Mouse (Mus musculus) heart, adult 2 months (tissue): ENCODE results near the gene Klra2. TPM values are rescaled to one million over a fixed set of nuclear protein-coding genes. Genes with fewer than 3 reads are reported as not detected.

ENCODE experiments used
- DNase-seq, 2 experiments: peaks; one replicate each; pipeline ENCODE4 v3.0.0; 2021
- H3K27ac ChIP-seq: fragments of 200-600 bp; 2 replicates; pipeline ENCODE4 v1.8.1; 2022
- H3K27me3 ChIP-seq: fragments of 200-500 bp; 2 replicates; pipeline ENCODE4 v1.6.1; 2012; ENCODE audit warnings: mild to moderate bottlenecking, low read length, inconsistent platforms, mixed read lengths; ENCODE audit not compliant: control insufficient read depth, insufficient read depth
- H3K36me3 ChIP-seq: fragments of 200-500 bp; 2 replicates; pipeline ENCODE4 v1.6.1; 2012; ENCODE audit warnings: low read length, inconsistent platforms; ENCODE audit not compliant: control insufficient read depth, insufficient read depth
- H3K4me1 ChIP-seq: fragments of 200-500 bp; 2 replicates; pipeline ENCODE4 v1.6.1; 2011; ENCODE audit warnings: low read length; ENCODE audit not compliant: control insufficient read depth, insufficient read depth
- H3K4me3 ChIP-seq: fragments of 200-600 bp; 2 replicates; pipeline ENCODE4 v1.8.1; 2022
- H3K79me2 ChIP-seq: fragments of 200-500 bp; replicated peaks from 2 replicates; pipeline ENCODE4 v1.6.1; 2012; ENCODE audit warnings: mild to moderate bottlenecking, inconsistent platforms, low read length, moderate library complexity, mixed read lengths; ENCODE audit not compliant: control insufficient read depth, insufficient read depth
- H3K9ac ChIP-seq: fragments of 200-500 bp; 2 replicates; pipeline ENCODE4 v1.6.1; 2012; ENCODE audit warnings: low read depth, mild to moderate bottlenecking, control low read depth, inconsistent platforms, low read length, mixed read lengths
- CTCF ChIP-seq: fragments of 200-600 bp; IDR thresholded peaks from 2 replicates; pipeline ENCODE4 v1.8.1; 2022; ENCODE audit warnings: antibody characterized with exemption, mild to moderate bottlenecking, moderate library complexity
- EP300 ChIP-seq: fragments of 200-500 bp; IDR thresholded peaks from 2 replicates; pipeline ENCODE4 v1.6.1; 2011; ENCODE audit warnings: low read depth, low read length, control low read depth; ENCODE audit not compliant: insufficient read depth
- POLR2A ChIP-seq: fragments of 200-500 bp; IDR thresholded peaks from 2 replicates; pipeline ENCODE4 v1.6.1; 2011; ENCODE audit warnings: mild to moderate bottlenecking, low read depth, low read length, control low read depth; ENCODE audit not compliant: insufficient read depth
- WGBS: fragments of 180-500 bp; shearing (Covaris S2); methylation state at CpG from one replicate; pipeline ENCODE4 v1.1.7; 2018; 5-methylcytosine and 5-hydroxymethylcytosine counted together
- intact Hi-C: fragments of 180-260 bp; cut with DNase I; formaldehyde crosslinking; loops from one replicate; pipeline ENCODE4 v1.15.1; 2025
- polyA plus RNA-seq: library from polyadenylated mRNA; depleted of rRNA; stranded (reverse); fragments of >200 nt; gene quantifications from 2 replicates; pipeline ENCODE4 v1.2.3, GENCODE M21; 2012; rRNA removed
- total RNA-seq, 2 experiments: library from RNA; stranded (reverse); gene quantifications; 2 replicates each; pipeline ENCODE4 v1.2.3; 2021

Klra2 gene
- total and polyA plus RNA-seq, 3 experiments: 0.12 to 0.73 (median 0.60) TPM

DNA sequence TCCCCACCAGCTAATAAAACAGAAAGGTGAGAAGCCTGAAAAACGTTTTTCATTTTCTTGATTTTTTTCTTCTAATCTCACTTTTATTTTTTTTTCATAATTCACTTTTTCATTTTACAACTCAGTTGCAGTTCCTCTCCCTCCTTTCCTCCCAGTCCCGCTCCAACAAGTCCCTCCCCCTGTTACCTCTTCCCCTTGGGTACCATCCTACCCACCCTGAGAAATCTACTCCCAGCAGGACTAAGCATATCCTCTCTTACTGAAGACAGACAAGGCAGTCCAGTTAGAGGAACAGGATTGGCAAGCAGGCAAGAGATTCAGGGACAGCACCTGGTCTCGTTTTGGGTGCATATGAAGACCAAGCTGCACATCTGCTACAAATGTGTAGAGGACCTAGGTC lies 15.6 kb upstream of the Klra2 start:
- H3K27me3 ChIP-seq: no peaks in the 10 kb centered on the region
- H3K4me3 ChIP-seq: no peak overlapping the region
- H3K4me1 ChIP-seq: no peaks in the 10 kb centered on the region
- H3K79me2 ChIP-seq: no peaks in the 10 kb centered on the region
- TF ChIP-seq POLR2A: no peak
- no peak for TF ChIP-seq CTCF
- TF ChIP-seq EP300: no peak
- H3K9ac ChIP-seq: no peak overlapping the region
- H3K36me3 ChIP-seq: no peaks in the 10 kb centered on the region
- intact Hi-C loops: no loop called here
- WGBS: 48% methylated on average over 3 of the region's 3 CpGs
- H3K27ac ChIP-seq: no peak overlapping the region
- DNase-seq: no peak

DNA sequence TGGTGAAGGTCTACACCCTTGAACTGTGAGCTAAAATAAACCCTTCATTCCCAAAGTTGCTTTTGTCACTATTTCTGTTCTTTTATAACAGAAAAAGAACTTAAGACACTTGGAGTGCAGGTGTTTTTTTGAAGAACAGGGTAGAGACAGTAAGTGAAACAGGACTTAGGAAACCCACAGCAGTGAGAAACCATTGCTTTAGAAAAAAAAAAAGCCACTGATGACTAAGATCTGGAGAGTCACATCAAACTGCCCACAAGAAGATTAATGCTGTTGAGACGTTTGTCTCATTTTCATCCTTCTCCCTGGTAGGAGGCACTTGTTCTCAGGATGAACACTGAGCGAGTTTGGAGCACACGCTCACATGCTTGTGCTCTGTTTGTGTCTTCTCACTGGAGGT lies 14.8 kb upstream of the Klra2 start:
- H3K9ac ChIP-seq: no peak overlapping the region
- 68% methylated on average over 3 of the region's 3 CpGs for WGBS

DNA sequence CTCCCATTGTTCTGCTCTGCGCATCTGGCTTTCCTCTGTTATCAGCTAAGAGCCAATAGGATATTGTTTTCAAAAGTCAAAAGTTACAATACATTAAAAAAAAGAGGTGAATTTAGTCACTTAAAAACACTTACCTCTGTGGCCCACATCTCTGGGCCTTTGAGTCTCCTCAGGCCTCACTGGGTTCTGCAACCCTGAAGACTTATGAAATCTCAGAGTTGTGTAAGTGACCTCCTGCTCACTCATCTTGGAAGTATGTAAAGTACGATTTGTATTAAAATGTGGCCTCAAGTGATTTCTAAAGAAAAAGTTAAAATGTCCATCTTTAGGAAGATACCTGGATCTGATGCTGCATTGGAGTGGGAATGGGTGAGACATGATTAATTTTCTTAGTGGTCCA lies 2.1 kb downstream of the Klra2 start:
- WGBS: 52% methylated on average over 2 of the region's 2 CpGs
- Histone ChIP-seq H3K4me1 (no peaks in the 10 kb centered on the region), H3K9ac (no peak overlapping the region), H3K27me3 (no peaks in the 10 kb centered on the region), H3K36me3 (no peaks in the 10 kb centered on the region), H3K79me2 (no peaks in the 10 kb centered on the region), H3K27ac (no peak overlapping the region), H3K4me3 (no peak overlapping the region)
- intact Hi-C loops: no loop called here
- no peak for TF ChIP-seq EP300
- TF ChIP-seq CTCF: no peak
- TF ChIP-seq POLR2A: no peak
- DNase-seq: no peak

More for the DNA sequence above, 14.8 kb upstream of the Klra2 start:
- no peaks in the 10 kb centered on the region for H3K36me3 ChIP-seq
- no peak for DNase-seq
- H3K27me3 ChIP-seq: no peaks in the 10 kb centered on the region
- no peak overlapping the region for H3K27ac ChIP-seq
- H3K4me1 ChIP-seq: no peaks in the 10 kb centered on the region
- intact Hi-C loops: no loop called here
- no peak for TF ChIP-seq CTCF
- no peak for TF ChIP-seq POLR2A
- no peak for TF ChIP-seq EP300
- H3K79me2 ChIP-seq: no peaks in the 10 kb centered on the region
- H3K4me3 ChIP-seq: no peak overlapping the region

Other genes with a start within 250 kb of the Klra2 start
- gene Magohb, start 45.9 kb upstream of the Klra2 start, total RNA-seq: 10 to 100 TPM in 1 of 2 experiments, 1 to 10 TPM in 1; 7.6 to 10.2 TPM
- 1.4 and 5.7 TPM in 2 replicates for gene Magohb, start 45.9 kb upstream of the Klra2 start, polyA plus RNA-seq
- gene Styk1, start 106.2 kb upstream of the Klra2 start, total RNA-seq: under 1 TPM; 0.08 to 0.09 TPM
- 0.12 and 0.23 TPM in 2 replicates for gene Styk1, start 106.2 kb upstream of the Klra2 start, polyA plus RNA-seq
- gene Ybx3, start 141.1 kb upstream of the Klra2 start, total RNA-seq: 100 to 1,000 TPM; 246 to 262 TPM
- gene Ybx3, start 141.1 kb upstream of the Klra2 start, polyA plus RNA-seq: 72.1 and 87.2 TPM in 2 replicates
- not detected for gene 5430401F13Rik, start 239.0 kb upstream of the Klra2 start, total RNA-seq
- gene 5430401F13Rik, start 239.0 kb upstream of the Klra2 start, polyA plus RNA-seq: not detected in 2 replicates
- not detected for gene Gm6619, start 239.0 kb upstream of the Klra2 start, total RNA-seq
- not detected in 2 replicates for gene Gm6619, start 239.0 kb upstream of the Klra2 start, polyA plus RNA-seq